Mouse (Mus musculus): ENCODE results near the gene Ppfia2. TPM values are rescaled to one million over a fixed set of nuclear protein-coding genes. Genes with fewer than 3 reads are reported as not detected.
A peak's percentile ranks its signal among the peaks of the same experiment; 100 is the strongest.

Gene Ppfia2
- polyA plus RNA-seq, 1 experiment from 2014 or later = 1.4 TPM

DNA sequence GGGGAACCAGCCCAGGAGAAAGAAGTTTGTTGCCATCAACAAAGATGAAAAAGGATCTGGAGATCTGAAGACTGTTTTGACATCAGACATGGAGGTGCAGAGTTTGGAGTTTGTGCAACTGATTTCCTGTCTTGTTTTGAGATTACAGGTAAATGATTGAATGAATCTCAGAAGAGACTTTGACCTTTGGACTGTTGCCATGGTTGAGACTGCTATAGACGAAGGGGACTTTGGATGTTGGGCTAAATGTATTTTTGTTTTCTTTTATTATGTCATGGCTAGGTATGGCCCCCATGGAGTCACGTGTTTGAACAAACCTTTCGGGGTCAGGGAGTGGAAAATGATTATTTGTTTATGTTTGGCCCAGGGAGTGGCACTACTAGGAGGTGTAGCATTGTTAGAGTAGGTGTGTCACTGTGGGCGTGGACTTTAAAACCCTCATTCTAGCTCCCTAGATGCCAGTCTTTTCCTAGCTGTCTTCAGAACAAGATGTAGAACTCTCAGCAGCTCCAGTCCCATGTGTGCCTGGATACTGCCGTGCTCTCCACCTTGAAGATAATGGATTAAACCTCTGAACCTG is 133.3 kb downstream of the Ppfia2 start:
- Histone ChIP-seq H3K36me3 (no peaks in the 10 kb centered on the region), H3K9me3 (no peaks in the 10 kb centered on the region), H3K27me3 (no peaks in the 10 kb centered on the region), H3K4me2 (no peak overlapping the region), H3K27ac (no peak overlapping the region), H3K4me3 (no peak overlapping the region), H3K9ac (no peak overlapping the region), H3K4me1 (no peaks in the 10 kb centered on the region)
- 75% methylated on average over 5 of the region's 5 CpGs for WGBS
- ATAC-seq (ENCODE audit: insufficient number of reproducible peaks, insufficient read depth, low FRiP score, low TSS enrichment, low read depth) = no peak

DNA sequence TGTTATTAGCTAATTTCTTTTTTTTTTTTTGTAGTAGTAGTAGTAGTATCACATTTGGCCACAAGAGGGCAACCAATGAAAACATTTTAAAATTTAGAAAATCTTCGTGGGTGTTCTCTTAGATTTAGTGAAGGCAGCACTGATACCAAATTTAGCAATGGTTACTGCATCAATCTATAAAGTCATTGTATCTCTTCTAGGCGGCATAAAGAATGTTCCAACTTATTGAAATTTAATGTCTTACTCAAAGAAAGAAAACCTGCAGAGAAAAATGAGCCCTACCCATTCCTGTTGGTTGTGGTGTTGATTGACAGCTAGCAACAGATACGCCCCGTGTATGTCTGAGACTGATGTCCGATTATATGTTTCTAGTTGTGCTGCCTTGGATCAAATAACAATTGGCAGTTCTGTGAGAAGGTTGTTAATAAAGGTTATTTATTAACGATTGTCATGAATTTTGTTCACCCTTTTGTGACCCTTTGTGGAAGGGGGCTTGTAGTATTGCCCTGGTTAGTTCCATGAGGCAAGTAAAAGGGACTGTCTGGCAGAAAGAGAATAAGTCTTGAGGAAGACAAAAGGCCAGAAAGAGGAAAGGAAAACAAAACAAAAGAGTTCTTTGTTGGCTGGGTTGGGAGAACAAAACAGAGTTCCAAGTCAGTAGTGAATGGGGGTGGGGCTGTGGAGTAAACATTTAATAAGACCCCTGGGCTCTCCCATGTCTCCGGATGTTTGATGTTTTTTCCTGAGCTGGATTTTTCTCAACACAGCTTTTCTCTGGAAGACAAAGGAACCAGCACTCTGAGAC is 139.2 kb downstream of the Ppfia2 start:
- Histone ChIP-seq H3K36me3 (no peaks in the 10 kb centered on the region), H3K27ac (no peak overlapping the region), H3K4me3 (0 out of 2 replicates have a peak overlapping the region, but pooled peaks have one; percentile 17), H3K27me3 (no peaks in the 10 kb centered on the region), H3K9me3 (no peaks in the 10 kb centered on the region), H3K4me2 (peak overlapping the region; percentile 51), H3K4me1 (0 out of 2 replicates have a peak, but pooled peaks cover 5% of the 10 kb centered on the region), H3K9ac (no peak overlapping the region)
- ATAC-seq (ENCODE audit: insufficient number of reproducible peaks, insufficient read depth, low FRiP score, low TSS enrichment, low read depth) = 0 out of 2 replicates have a peak, but pooled peaks have one; percentile 37
- 5% methylated on average over 7 of the region's 7 CpGs for WGBS

DNA sequence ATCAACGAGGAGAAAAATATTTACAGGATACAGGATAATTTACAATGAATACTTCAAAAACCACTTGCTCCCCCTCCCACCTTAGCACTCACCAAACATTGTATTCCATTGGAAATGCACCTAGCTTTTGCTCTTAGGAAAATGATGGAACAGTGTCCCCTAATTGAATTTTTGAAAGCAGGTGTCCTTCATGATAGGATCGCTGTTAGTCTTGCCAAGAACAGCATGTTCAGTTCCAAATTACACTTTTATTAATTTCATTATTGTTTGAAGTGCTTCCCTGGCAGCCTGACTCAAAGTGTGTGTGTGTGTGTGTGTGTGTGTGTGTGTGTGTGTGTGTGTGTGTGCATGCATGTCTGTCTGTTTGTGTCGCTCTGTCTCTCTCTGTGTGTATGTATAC is 140.1 kb downstream of the Ppfia2 start:
- Histone ChIP-seq H3K9me3 (no peaks in the 10 kb centered on the region), H3K27me3 (no peaks in the 10 kb centered on the region), H3K27ac (no peak overlapping the region), H3K4me1 (0 out of 2 replicates have a peak, but pooled peaks cover 5% of the 10 kb centered on the region), H3K4me3 (no peak overlapping the region), H3K4me2 (no peak overlapping the region), H3K9ac (no peak overlapping the region), H3K36me3 (no peaks in the 10 kb centered on the region)
- ATAC-seq (ENCODE audit: insufficient number of reproducible peaks, insufficient read depth, low FRiP score, low TSS enrichment, low read depth) = no peak
- WGBS = 80% methylated on average over 3 of the region's 3 CpGs

DNA sequence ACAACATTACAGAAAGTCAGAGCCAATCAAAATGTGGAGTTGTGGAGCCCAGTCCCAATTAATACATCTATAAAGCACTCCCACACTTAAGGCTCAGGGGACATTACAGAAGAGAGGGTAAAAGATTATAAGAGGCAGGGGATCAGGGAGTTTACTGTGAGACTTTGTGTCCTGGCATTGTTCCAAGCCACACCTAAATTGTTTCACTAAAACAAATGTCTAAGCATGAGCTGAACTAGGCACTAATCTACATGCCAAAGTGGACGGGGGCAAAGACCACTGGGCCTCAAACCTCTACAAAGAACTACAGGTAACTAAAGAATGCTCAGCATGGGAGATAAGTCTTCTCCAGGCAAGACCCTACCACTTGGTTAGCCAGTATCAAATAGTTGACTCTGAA is 148.1 kb downstream of the Ppfia2 start:
- WGBS = 57% methylated on average over 1 of the region's 1 CpGs

DNA sequence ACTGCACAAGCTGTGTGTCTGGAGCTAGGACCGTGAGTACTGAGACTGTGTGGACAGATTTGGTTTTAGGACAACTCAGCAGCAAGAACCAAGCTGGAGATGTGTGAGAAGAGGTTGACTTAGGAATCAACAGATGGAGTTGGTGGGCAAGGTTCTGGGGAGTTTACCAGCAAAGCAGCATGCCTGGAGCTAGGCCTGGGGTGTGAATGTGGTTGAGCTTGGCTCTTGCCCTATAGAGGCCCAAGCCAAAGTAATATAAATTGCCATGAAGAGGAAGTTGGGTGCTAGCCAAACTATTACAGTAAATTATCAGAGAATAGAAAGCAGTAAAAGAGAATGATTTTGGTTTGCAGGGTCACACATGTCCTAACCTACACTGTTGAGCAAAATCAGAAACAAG is 150.8 kb downstream of the Ppfia2 start:
- 91% methylated on average over 1 of the region's 1 CpGs for WGBS
- no peaks in the 10 kb centered on the region for H3K4me1 ChIP-seq
- no peak for ATAC-seq (ENCODE audit: insufficient number of reproducible peaks, insufficient read depth, low FRiP score, low TSS enrichment, low read depth)

More for the DNA sequence above, 148.1 kb downstream of the Ppfia2 start:
- Histone ChIP-seq H3K27me3 (no peaks in the 10 kb centered on the region), H3K4me1 (no peaks in the 10 kb centered on the region), H3K9ac (no peak overlapping the region), H3K27ac (no peak overlapping the region), H3K9me3 (no peaks in the 10 kb centered on the region), H3K4me2 (no peak overlapping the region), H3K4me3 (no peak overlapping the region), H3K36me3 (no peaks in the 10 kb centered on the region)
- no peak for ATAC-seq (ENCODE audit: insufficient number of reproducible peaks, insufficient read depth, low FRiP score, low TSS enrichment, low read depth)

DNA sequence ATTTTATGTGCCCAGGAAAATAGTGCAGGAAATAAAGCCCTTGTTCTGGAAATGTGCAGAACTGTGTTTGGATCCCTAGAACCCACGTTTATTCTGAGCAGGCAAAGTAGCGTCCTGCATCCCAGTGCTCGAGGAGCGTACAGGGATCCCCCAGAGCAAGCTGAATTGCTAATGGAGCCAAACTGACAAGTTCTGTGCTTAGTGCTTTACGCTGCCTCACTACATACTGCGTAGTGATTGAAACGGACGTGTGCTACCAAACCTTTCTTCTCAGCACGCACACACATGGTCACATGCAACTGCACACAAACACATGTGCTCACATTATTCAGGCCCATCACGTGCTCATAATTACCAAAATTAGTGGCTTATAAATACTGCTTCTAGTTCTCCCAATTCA is 153.2 kb downstream of the Ppfia2 start:
- H3K4me2 ChIP-seq = no peak overlapping the region
- H3K27me3 ChIP-seq = no peaks in the 10 kb centered on the region
- H3K36me3 ChIP-seq = no peaks in the 10 kb centered on the region
- H3K9me3 ChIP-seq = no peaks in the 10 kb centered on the region
- H3K4me1 ChIP-seq = no peaks in the 10 kb centered on the region
- H3K27ac ChIP-seq = no peak overlapping the region
- H3K9ac ChIP-seq = no peak overlapping the region
- ATAC-seq (ENCODE audit: insufficient number of reproducible peaks, insufficient read depth, low FRiP score, low TSS enrichment, low read depth) = no peak
- 79% methylated on average over 10 of the region's 10 CpGs for WGBS
- H3K4me3 ChIP-seq = no peak overlapping the region

More for the DNA sequence above, 150.8 kb downstream of the Ppfia2 start:
- Histone ChIP-seq H3K27me3 (no peaks in the 10 kb centered on the region), H3K4me2 (no peak overlapping the region), H3K9me3 (no peaks in the 10 kb centered on the region), H3K4me3 (no peak overlapping the region), H3K36me3 (no peaks in the 10 kb centered on the region), H3K27ac (no peak overlapping the region), H3K9ac (no peak overlapping the region)

DNA sequence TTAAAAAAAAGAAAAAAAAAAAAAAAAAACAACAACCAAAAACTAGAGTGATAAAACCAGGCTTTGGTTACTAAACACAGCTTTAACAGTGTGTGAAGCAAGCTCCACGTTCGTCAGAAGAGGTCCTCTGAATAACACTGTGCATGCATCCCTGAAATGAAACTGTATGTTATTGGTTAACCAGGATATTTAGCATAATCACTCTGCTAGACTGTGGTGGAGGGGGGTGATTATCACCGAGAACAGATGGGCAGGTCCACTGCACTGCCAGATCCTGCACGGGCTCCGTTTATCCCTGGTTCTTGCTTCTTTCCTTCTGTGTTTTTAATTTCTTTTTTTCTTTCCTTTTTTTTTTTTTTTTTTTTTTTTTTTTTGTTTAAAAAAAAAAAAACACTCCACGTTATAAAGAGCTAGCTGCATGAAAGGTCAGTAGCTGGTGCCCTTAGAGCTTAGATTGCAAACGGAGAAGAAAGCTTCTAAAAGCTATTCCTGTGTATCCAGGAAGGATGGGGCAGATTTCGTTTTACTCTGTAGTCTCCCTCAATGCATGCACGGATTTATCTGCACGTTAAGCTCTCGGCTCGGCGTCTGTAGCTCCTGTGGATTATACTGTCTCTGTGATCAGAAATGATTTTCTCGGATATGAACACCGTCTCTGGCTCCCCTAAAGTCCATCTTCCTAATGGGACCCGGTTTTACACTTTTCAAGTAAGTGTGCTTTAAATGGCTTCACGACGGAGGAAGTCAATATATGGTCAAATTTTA is 162.2 kb downstream of the Ppfia2 start:
- Histone ChIP-seq H3K9ac (no peak overlapping the region), H3K27me3 (no peaks in the 10 kb centered on the region), H3K27ac (no peak overlapping the region), H3K4me1 (no peaks in the 10 kb centered on the region), H3K36me3 (no peaks in the 10 kb centered on the region), H3K9me3 (no peaks in the 10 kb centered on the region), H3K4me2 (peak overlapping the region; percentile 41), H3K4me3 (peak overlapping the region; percentile 3; the same call in 1 of the 2 replicates)
- ATAC-seq (ENCODE audit: insufficient number of reproducible peaks, insufficient read depth, low FRiP score, low TSS enrichment, low read depth) = no peak
- WGBS = 48% methylated on average over 18 of the region's 18 CpGs

DNA sequence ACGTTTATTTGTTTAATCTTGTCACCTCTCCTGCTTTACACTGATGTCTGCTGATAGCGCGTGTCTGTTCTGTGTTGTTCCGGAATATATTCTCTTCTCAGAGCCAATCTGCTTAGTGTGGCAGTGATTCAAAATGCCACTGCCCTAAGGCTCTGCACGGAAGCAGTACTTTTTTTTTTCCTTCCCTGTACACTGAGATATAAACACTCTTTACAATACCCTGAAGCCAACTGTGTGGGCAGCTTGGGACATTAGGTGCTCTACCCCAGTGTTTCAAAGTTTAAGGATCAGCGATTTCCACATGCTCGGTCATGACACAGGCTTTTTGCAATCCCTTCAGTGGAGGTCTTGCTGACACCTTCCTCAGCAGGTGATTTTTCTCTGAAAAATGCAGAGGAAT is 163.8 kb downstream of the Ppfia2 start:
- no peak overlapping the region for H3K4me3 ChIP-seq
- H3K4me2 ChIP-seq = no peak overlapping the region
- 74% methylated on average over 7 of the region's 7 CpGs for WGBS
- H3K9me3 ChIP-seq = no peaks in the 10 kb centered on the region
- no peaks in the 10 kb centered on the region for H3K36me3 ChIP-seq
- H3K27ac ChIP-seq = no peak overlapping the region
- no peak for ATAC-seq (ENCODE audit: insufficient number of reproducible peaks, insufficient read depth, low FRiP score, low TSS enrichment, low read depth)
- no peaks in the 10 kb centered on the region for H3K27me3 ChIP-seq
- H3K9ac ChIP-seq = no peak overlapping the region
- H3K4me1 ChIP-seq = no peaks in the 10 kb centered on the region

DNA sequence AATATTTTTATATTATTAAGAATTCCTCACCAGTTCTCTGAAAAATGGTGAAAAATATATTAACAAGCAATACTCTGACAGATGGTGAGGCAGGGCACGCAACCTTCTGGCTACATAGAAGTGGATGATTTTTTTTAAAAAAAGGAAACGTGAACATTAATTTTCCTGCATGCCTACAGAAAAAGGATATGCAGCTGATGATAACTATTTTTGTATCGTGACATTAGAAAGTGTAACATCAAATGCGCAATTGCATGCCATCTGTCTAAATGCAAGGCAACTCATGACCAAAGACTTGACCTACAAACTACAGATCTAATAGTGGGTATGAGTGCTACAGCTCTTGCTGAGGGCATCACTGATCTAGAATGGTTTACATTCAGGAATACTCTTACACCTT is 182.1 kb downstream of the Ppfia2 start:
- Histone ChIP-seq H3K4me3 (no peak overlapping the region), H3K4me1 (no peaks in the 10 kb centered on the region), H3K27ac (no peak overlapping the region), H3K36me3 (no peaks in the 10 kb centered on the region), H3K27me3 (no peaks in the 10 kb centered on the region), H3K4me2 (no peak overlapping the region), H3K9ac (no peak overlapping the region), H3K9me3 (no peaks in the 10 kb centered on the region)
- ATAC-seq (ENCODE audit: insufficient number of reproducible peaks, insufficient read depth, low FRiP score, low TSS enrichment, low read depth) = no peak
- WGBS = 92% methylated on average over 4 of the region's 4 CpGs

DNA sequence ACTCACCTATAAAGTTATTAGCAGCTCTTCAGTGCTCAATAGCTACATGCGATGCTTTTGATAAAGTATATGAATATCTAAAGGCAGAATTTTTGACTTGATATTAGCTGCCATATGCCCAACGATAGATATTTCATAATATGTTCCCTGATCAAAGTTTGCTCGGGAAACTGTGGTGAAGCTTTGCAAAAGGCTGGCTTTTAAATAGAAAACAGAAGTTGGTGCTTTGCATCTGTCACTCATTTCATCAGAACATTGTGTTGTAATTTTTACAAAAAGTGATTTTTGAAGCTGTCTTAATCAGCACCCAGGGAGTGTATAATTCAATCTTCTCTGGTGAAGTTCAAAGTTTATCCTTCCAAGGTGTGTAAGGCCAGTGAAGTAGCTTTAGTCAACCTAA is 195.1 kb downstream of the Ppfia2 start:
- Histone ChIP-seq H3K36me3 (no peaks in the 10 kb centered on the region), H3K4me1 (no peaks in the 10 kb centered on the region), H3K9me3 (no peaks in the 10 kb centered on the region), H3K4me2 (no peak overlapping the region), H3K9ac (no peak overlapping the region), H3K27me3 (no peaks in the 10 kb centered on the region), H3K27ac (no peak overlapping the region), H3K4me3 (no peak overlapping the region)
- ATAC-seq (ENCODE audit: insufficient number of reproducible peaks, insufficient read depth, low FRiP score, low TSS enrichment, low read depth) = no peak
- 58% methylated on average over 3 of the region's 3 CpGs for WGBS

DNA sequence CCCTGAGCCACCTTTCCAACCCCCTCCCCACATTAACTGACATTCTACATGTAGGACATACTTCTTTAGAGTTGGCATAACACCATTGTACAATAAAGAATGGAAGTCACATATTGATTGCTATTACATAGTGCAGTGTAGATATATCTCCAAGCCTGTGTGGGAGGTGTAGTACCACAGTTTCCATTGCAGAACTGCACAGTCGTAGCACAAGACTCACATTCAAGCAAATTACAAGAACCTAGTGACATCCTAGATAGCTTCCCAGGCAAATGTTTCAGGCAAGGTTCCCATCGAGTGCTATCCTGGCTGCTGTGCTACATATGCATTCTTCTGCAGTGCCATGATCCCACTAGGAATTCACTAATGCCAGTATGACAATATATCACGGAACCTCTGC is 200.0 kb downstream of the Ppfia2 start:
- H3K27me3 ChIP-seq = no peaks in the 10 kb centered on the region
- no peak for ATAC-seq (ENCODE audit: insufficient number of reproducible peaks, insufficient read depth, low FRiP score, low TSS enrichment, low read depth)

More for the DNA sequence above, 200.0 kb downstream of the Ppfia2 start:
- H3K9ac ChIP-seq = no peak overlapping the region
- no peak overlapping the region for H3K4me3 ChIP-seq
- no peaks in the 10 kb centered on the region for H3K4me1 ChIP-seq
- no peaks in the 10 kb centered on the region for H3K36me3 ChIP-seq
- H3K27ac ChIP-seq = no peak overlapping the region
- 81% methylated on average over 3 of the region's 3 CpGs for WGBS
- H3K9me3 ChIP-seq = no peaks in the 10 kb centered on the region
- no peak overlapping the region for H3K4me2 ChIP-seq

All from embryonic facial prominence, embryonic 13.5 days (tissue).